ENCODE assay signal across 26 mouse cellular contexts in the genomic region with DNA sequence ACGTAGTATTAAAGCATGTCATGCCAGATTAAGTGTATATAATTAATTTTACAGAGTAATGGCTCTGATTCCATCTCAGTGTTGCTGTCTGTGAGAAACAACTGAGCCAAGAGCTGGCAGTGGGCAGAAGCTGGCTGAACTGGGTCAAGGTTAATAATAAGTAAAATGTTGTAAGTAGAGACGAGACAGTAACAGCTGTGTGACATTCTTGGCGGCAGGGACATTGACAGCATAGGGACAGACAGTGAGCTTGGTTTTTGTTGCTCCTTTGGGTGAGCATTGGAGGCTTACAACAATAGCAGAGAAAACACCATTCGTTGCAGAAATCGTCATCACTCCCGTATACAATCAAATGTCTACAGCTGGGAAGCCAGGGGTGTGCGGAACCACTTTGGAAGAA. TPM values are rescaled to one million over a fixed set of nuclear protein-coding genes. Genes with fewer than 3 reads are reported as not detected.
DNase-seq lines count a peak whose midpoint lies in the region; ATAC-seq and TF ChIP-seq lines count a peak whose summit lies in the region.
"Had no signal": no experiment of that assay in that cellular context is flagged by ENCODE, and none has a peak within 500 bp of the region (broad histone marks: within the 10 kb centered on the region; RNA-seq: fewer than 3 reads in every experiment).

No protein-coding gene starts in this region.

- no peak for TF ChIP-seq CTCF in lung, postnatal 0 days (IDR thresholded peaks at IDR 0.05)

- no peak overlapping the region for H3K4me3 ChIP-seq in heart, embryonic 12.5 days
- no peak overlapping the region for H3K4me3 ChIP-seq in lung, postnatal 0 days (ENCODE audit: low read depth, low read length)
- H3K4me3 ChIP-seq: hindbrain, embryonic 10.5 days; hindbrain, embryonic 15.5 days; limb, embryonic 12.5 days; neural tube, embryonic 12.5 days had no signal

- peak; percentile 23 for DNase-seq in adrenal gland, postnatal 10 days
- no peak for DNase-seq in adrenal gland, postnatal 25 days
- peak; percentile 37 for DNase-seq in heart, adult 11 months
- DNase-seq in lung, postnatal 0 days (ENCODE audit: low spot score): peak; percentile 36
- DNase-seq in lung, postnatal 25 days (ENCODE audit: low spot score): no peak
- DNase-seq in frontal cortex, postnatal 14 days (ENCODE audit: low spot score in 2 of 2): no peak
- DNase-seq: cerebellum, adult 8-10 months; cerebellum, postnatal 25 days; gastrocnemius, postnatal 10 days; heart, adult 18-20 months; heart, postnatal 14 days; kidney, adult 11 months; lung, postnatal 36 days; right cerebral cortex, adult 18-20 months had no signal

- no peak overlapping the region for H3K9ac ChIP-seq in heart, embryonic 12.5 days
- no peak overlapping the region for H3K9ac ChIP-seq in lung, postnatal 0 days (replicated peaks; ENCODE audit: low read depth)
- H3K9ac ChIP-seq: hindbrain, embryonic 15.5 days; limb, embryonic 12.5 days; neural tube, embryonic 12.5 days had no signal

- H3K36me3 ChIP-seq in heart, embryonic 12.5 days: no peaks in the 10 kb centered on the region
- no peaks in the 10 kb centered on the region for H3K36me3 ChIP-seq in lung, postnatal 0 days (ENCODE audit: insufficient read depth, low read length)
- H3K36me3 ChIP-seq: hindbrain, embryonic 10.5 days; hindbrain, embryonic 15.5 days; limb, embryonic 12.5 days; neural tube, embryonic 12.5 days had no signal

- H3K4me1 ChIP-seq in heart, embryonic 12.5 days (replicated peaks): peaks cover 23% of the 10 kb centered on the region
- H3K4me1 ChIP-seq in lung, postnatal 0 days (ENCODE audit: insufficient read depth, low read depth, low read length): no peaks in the 10 kb centered on the region; the same call in 1 of the 2 replicates
- H3K4me1 ChIP-seq: hindbrain, embryonic 10.5 days; hindbrain, embryonic 15.5 days; limb, embryonic 12.5 days; neural tube, embryonic 12.5 days had no signal

- WGBS in heart, embryonic 12.5 days: 76% methylated on average over 7 of the region's 7 CpGs
- 50% methylated on average over 7 of the region's 7 CpGs for WGBS in lung, postnatal 0 days

- no peak overlapping the region for H3K4me2 ChIP-seq in heart, embryonic 12.5 days
- H3K4me2 ChIP-seq in lung, postnatal 0 days (replicated peaks; ENCODE audit: low read depth, low read length): no peak overlapping the region
- H3K4me2 ChIP-seq: hindbrain, embryonic 15.5 days; limb, embryonic 12.5 days; liver, embryonic 11.5 days; midbrain, embryonic 11.5 days; neural tube, embryonic 12.5 days had no signal

- no peak for TF ChIP-seq EP300 in lung, postnatal 0 days (IDR thresholded peaks at IDR 0.05)

- H3K27me3 ChIP-seq in heart, embryonic 12.5 days (replicated peaks): 0 out of 2 replicates have a peak, but pooled peaks cover 4% of the 10 kb centered on the region
- H3K27me3 ChIP-seq in lung, postnatal 0 days (replicated peaks; ENCODE audit: insufficient read depth, low read length): no peaks in the 10 kb centered on the region
- H3K27me3 ChIP-seq: neural tube, embryonic 12.5 days had no signal

- H3K27ac ChIP-seq in heart, embryonic 12.5 days (ENCODE audit: poor library complexity, severe bottlenecking): no peak overlapping the region
- H3K27ac ChIP-seq in lung, postnatal 0 days (ENCODE audit: low read length): no peak overlapping the region
- H3K27ac ChIP-seq: hindbrain, embryonic 10.5 days; hindbrain, embryonic 15.5 days; limb, embryonic 12.5 days; neural tube, embryonic 12.5 days; stomach, postnatal 0 days had no signal

- ATAC-seq in heart, embryonic 12.5 days (ENCODE audit: insufficient number of reproducible peaks, low FRiP score): no peak
- peak; percentile 18; the same call in 1 of the 2 replicates for ATAC-seq in lung, postnatal 0 days
- ATAC-seq: forebrain, embryonic 14.5 days; inflammation-experienced regulatory T-cells, adult 6 months; midbrain, embryonic 16.5 days; Patski had no signal

- no peaks in the 10 kb centered on the region for H3K9me3 ChIP-seq in heart, embryonic 12.5 days (replicated peaks)
- no peaks in the 10 kb centered on the region for H3K9me3 ChIP-seq in lung, postnatal 0 days (ENCODE audit: low read length)
- H3K9me3 ChIP-seq: hindbrain, embryonic 10.5 days; hindbrain, embryonic 15.5 days; limb, embryonic 12.5 days; neural tube, embryonic 12.5 days had no signal

RNA-seq across cellular contexts. Expression of a gene that starts 13.8 kb away (rescaled TPM):
- total RNA-seq in adrenal gland, postnatal 10 days (2021): 10 to 100 TPM; 25.2 to 29.2 TPM
- 15.7 and 21.4 TPM in 2 replicates for total RNA-seq in adrenal gland, postnatal 25 days (2021)
- polyA plus RNA-seq in heart, embryonic 12.5 days (2016; fragmentation: Nextera tagmentation; extraction: Ambion mirVana): 21.7 and 21.8 TPM in 2 replicates
- polyA plus RNA-seq in lung, postnatal 0 days (2015; fragmentation: Nextera tagmentation; extraction: Ambion mirVana): 11.3 and 11.9 TPM in 2 replicates

Comparison
In these comparisons a context has a peak if more than half of its experiments do, and no peak if none do; other contexts are left out.
1. DNase-seq: peak in adrenal gland, postnatal 10 days (single experiment), heart, adult 11 months (single experiment) and lung, postnatal 0 days (single experiment); none in adrenal gland, postnatal 25 days (single experiment), lung, postnatal 25 days (single experiment) and frontal cortex, postnatal 14 days (0 of 2).